Mouse (Mus musculus) olfactory bulb, adult 2 months (tissue): Measurements from ENCODE around the gene Nrxn2. TPM values are rescaled to one million over a fixed set of nuclear protein-coding genes. Genes with fewer than 3 reads are reported as not detected.

Source experiments
- H3K27ac ChIP-seq: fragments of 200-500 bp; 2 replicates; pipeline ENCODE4 v1.5.1; 2012; ENCODE audit warnings: low read depth, low read length; ENCODE audit not compliant: insufficient read depth
- H3K4me1 ChIP-seq: fragments of 200-500 bp; 2 replicates; pipeline ENCODE4 v1.6.1; 2012; ENCODE audit warnings: low read length; ENCODE audit not compliant: control insufficient read depth, insufficient read depth
- H3K4me3 ChIP-seq: fragments of 200-500 bp; 2 replicates; pipeline ENCODE4 v1.5.1; 2012; ENCODE audit warnings: mild to moderate bottlenecking, low read depth, low read length, moderate library complexity; ENCODE audit not compliant: insufficient read depth
- CTCF ChIP-seq: fragments of 200-500 bp; IDR thresholded peaks from 2 replicates; pipeline ENCODE4 v1.5.1; 2012; ENCODE audit warnings: low read depth, mild to moderate bottlenecking, low read length, moderate library complexity; ENCODE audit not compliant: insufficient read depth
- POLR2A ChIP-seq: fragments of 200-500 bp; IDR thresholded peaks from 2 replicates; pipeline ENCODE4 v1.6.1; 2012; ENCODE audit warnings: mild to moderate bottlenecking, low read depth, low read length, moderate library complexity; ENCODE audit not compliant: insufficient read depth
- WGBS: fragments of 180-500 bp; shearing (Covaris S2); methylation state at CpG from one replicate; pipeline ENCODE4 v1.1.7; 2018; 5-methylcytosine and 5-hydroxymethylcytosine counted together
- polyA plus RNA-seq: library from polyadenylated mRNA; stranded (reverse); fragments of >200 nt; gene quantifications from 2 replicates; pipeline ENCODE4 v1.2.4, GENCODE M21; 2012; ENCODE audit warnings: low replicate concordance; ENCODE audit not compliant: missing spikeins, insufficient read depth, insufficient read length

Nrxn2 gene
- polyA plus RNA-seq, 1 experiment = 263 TPM

GRCm38 (mm10) chr19:6380411-6381166 is 37.9 kb upstream of the Nrxn2 start:
- H3K4me3 ChIP-seq = no peak overlapping the region
- H3K27ac ChIP-seq = no peak overlapping the region
- 86% methylated on average over 9 of the region's 9 CpGs for whole genome bisulfite sequencing
- peaks cover 31% of the 10 kb centered on the region for H3K4me1 ChIP-seq
- TF ChIP-seq CTCF (no peak), POLR2A (no peak)

- H3K27ac ChIP-seq = no peak overlapping the region
- TF ChIP-seq CTCF (no peak), POLR2A (no peak)
- H3K4me1 ChIP-seq = peaks cover 29% of the 10 kb centered on the region
- 95% methylated on average over 5 of the region's 5 CpGs for WGBS
- no peak overlapping the region for H3K4me3 ChIP-seq
Measured at GRCm38 (mm10) chr19:6381238-6381637, 37.3 kb upstream of the Nrxn2 start.

- TF ChIP-seq POLR2A (no peak), CTCF (no peak)
- 73% methylated on average over 4 of the region's 4 CpGs for WGBS
- H3K4me1 ChIP-seq = peaks cover 27% of the 10 kb centered on the region
- no peak overlapping the region for H3K27ac ChIP-seq
- no peak overlapping the region for H3K4me3 ChIP-seq
Measured at GRCm38 (mm10) chr19:6382323-6382924, 36.1 kb upstream of the Nrxn2 start.

- Histone ChIP-seq H3K4me3 (no peak overlapping the region), H3K27ac (peak overlapping the region; percentile 23), H3K4me1 (peaks cover 24% of the 10 kb centered on the region)
- TF ChIP-seq CTCF (no peak), POLR2A (no peak)
- 47% methylated on average over 5 of the region's 5 CpGs for WGBS
Measured at GRCm38 (mm10) chr19:6383470-6383869, 35.1 kb upstream of the Nrxn2 start.

GRCm38 (mm10) chr19:6384128-6384527 is 34.4 kb upstream of the Nrxn2 start, which contains the start of gene Pygm:
Pygm (plus strand) TSS chr19:6384399.
- 28% methylated on average over 7 of the region's 7 CpGs for whole genome bisulfite sequencing

GRCm38 (mm10) chr19:6384954-6385353 is 33.6 kb upstream of the Nrxn2 start:
- Histone ChIP-seq H3K4me3 (peak overlapping the region; percentile 8; the same call in 1 of the 2 replicates), H3K4me1 (peaks cover 31% of the 10 kb centered on the region), H3K27ac (peak overlapping the region; percentile 61; the same call in 1 of the 2 replicates)
- no peak for TF ChIP-seq CTCF
- no peak for TF ChIP-seq POLR2A
- WGBS = 80% methylated on average over 11 of the region's 11 CpGs

More at GRCm38 (mm10) chr19:6384128-6384527, 34.4 kb upstream of the Nrxn2 start, which contains the start of gene Pygm:
- H3K27ac ChIP-seq = peak within 1 kb of the TSS; percentile 61
- H3K4me3 ChIP-seq = peak within 1 kb of the TSS; percentile 8; the same call in 1 of the 2 replicates
- no peak for TF ChIP-seq POLR2A
- TF ChIP-seq CTCF = no peak
- H3K4me1 ChIP-seq = peaks cover 24% of the 10 kb centered on the region

GRCm38 (mm10) chr19:6385419-6385818 is 33.1 kb upstream of the Nrxn2 start:
- 91% methylated on average over 5 of the region's 5 CpGs for WGBS
- Histone ChIP-seq H3K4me1 (peaks cover 31% of the 10 kb centered on the region), H3K4me3 (no peak overlapping the region), H3K27ac (no peak overlapping the region)
- TF ChIP-seq CTCF (no peak), POLR2A (no peak)

GRCm38 (mm10) chr19:6385821-6386220 is 32.7 kb upstream of the Nrxn2 start:
- H3K27ac ChIP-seq = no peak overlapping the region
- H3K4me1 ChIP-seq = peaks cover 31% of the 10 kb centered on the region
- H3K4me3 ChIP-seq = no peak overlapping the region
- WGBS = 95% methylated on average over 7 of the region's 7 CpGs
- no peak for TF ChIP-seq POLR2A
- no peak for TF ChIP-seq CTCF

GRCm38 (mm10) chr19:6386234-6386633 is 32.3 kb upstream of the Nrxn2 start:
- Histone ChIP-seq H3K4me3 (no peak overlapping the region), H3K4me1 (peaks cover 31% of the 10 kb centered on the region), H3K27ac (no peak overlapping the region)
- TF ChIP-seq CTCF (no peak), POLR2A (no peak)
- 89% methylated on average over 9 of the region's 9 CpGs for WGBS
